Mouse (Mus musculus): ENCODE results near the gene Spg21. TPM values are rescaled to one million over a fixed set of nuclear protein-coding genes. Genes with fewer than 3 reads are reported as not detected.

Gene Spg21
- total RNA-seq (2021) = 10 to 100 TPM; 33.0 to 34.1 TPM
- long read RNA-seq, transcript Spg21-201 (9 exons, 2,680 nt) = major isoform, 35 of 38 reads
- long read RNA-seq, partial matches to known transcripts = 1 of 38 reads
- long read RNA-seq, other reads (novel, unspliced or antisense) = 2 of 38 reads

- peak; percentile 92 to 96 for DNase-seq (ENCODE audit: low spot score in 2 of 2)
Measured at GRCm38 (mm10) chr9:65460732-65461442, at the start of gene Spg21. TSS of gene Spg21 (plus strand) at chr9:65460947.

- peak in 1 of 2 experiments; percentile 33 for DNase-seq (ENCODE audit: low spot score in 2 of 2)
Measured at GRCm38 (mm10) chr9:65411326-65411725, 49.4 kb upstream of the Spg21 start.

GRCm38 (mm10) chr9:65417738-65418137, 43.0 kb upstream of the Spg21 start:
- no peak for DNase-seq (ENCODE audit: low spot score in 2 of 2)

GRCm38 (mm10) chr9:65419633-65420032, 41.1 kb upstream of the Spg21 start:
- DNase-seq (ENCODE audit: low spot score in 2 of 2) = no peak

- no peak for DNase-seq (ENCODE audit: low spot score in 2 of 2)
Measured at GRCm38 (mm10) chr9:65422760-65423501, 37.8 kb upstream of the Spg21 start, which contains the start of gene Slc51b. TSS of gene Slc51b (minus strand) at chr9:65422955.

GRCm38 (mm10) chr9:65424393-65424792, 36.4 kb upstream of the Spg21 start:
- no peak for DNase-seq (ENCODE audit: low spot score in 2 of 2)

GRCm38 (mm10) chr9:65427511-65427910, 33.2 kb upstream of the Spg21 start:
- no peak for DNase-seq (ENCODE audit: low spot score in 2 of 2)

- no peak for DNase-seq (ENCODE audit: low spot score in 2 of 2)
Measured at GRCm38 (mm10) chr9:65428003-65428402, 32.7 kb upstream of the Spg21 start.

- no peak for DNase-seq (ENCODE audit: low spot score in 2 of 2)
Measured at GRCm38 (mm10) chr9:65430401-65430800, 30.3 kb upstream of the Spg21 start.

GRCm38 (mm10) chr9:65430921-65431320, 29.8 kb upstream of the Spg21 start:
- no peak for DNase-seq (ENCODE audit: low spot score in 2 of 2)

GRCm38 (mm10) chr9:65432236-65432635, 28.5 kb upstream of the Spg21 start:
- peak; percentile 84 to 96 for DNase-seq (ENCODE audit: low spot score in 2 of 2)

GRCm38 (mm10) chr9:65434140-65434539, 26.6 kb upstream of the Spg21 start:
- DNase-seq (ENCODE audit: low spot score in 2 of 2) = peak in 1 of 2 experiments; percentile 32

GRCm38 (mm10) chr9:65435211-65435610, 25.5 kb upstream of the Spg21 start:
- DNase-seq (ENCODE audit: low spot score in 2 of 2) = no peak

- peak; percentile 87 to 92 for DNase-seq (ENCODE audit: low spot score in 2 of 2)
Measured at GRCm38 (mm10) chr9:65435671-65436301, 25.0 kb upstream of the Spg21 start, which contains the start of gene Mtfmt. TSS of gene Mtfmt (plus strand) at chr9:65435782.

GRCm38 (mm10) chr9:65444692-65445091, 16.1 kb upstream of the Spg21 start:
- DNase-seq (ENCODE audit: low spot score in 2 of 2) = no peak

GRCm38 (mm10) chr9:65447951-65448350, 12.8 kb upstream of the Spg21 start:
- DNase-seq (ENCODE audit: low spot score in 2 of 2) = no peak

GRCm38 (mm10) chr9:65458975-65459374, 1.8 kb upstream of the Spg21 start:
- DNase-seq (ENCODE audit: low spot score in 2 of 2) = no peak

- no peak for DNase-seq (ENCODE audit: low spot score in 2 of 2)
Measured at GRCm38 (mm10) chr9:65460198-65460597, 549 bp upstream of the Spg21 start.

- no peak for DNase-seq (ENCODE audit: low spot score in 2 of 2)
Measured at GRCm38 (mm10) chr9:65462544-65462943, 1.8 kb downstream of the Spg21 start.

- peak in 1 of 2 experiments; percentile 50 for DNase-seq (ENCODE audit: low spot score in 2 of 2)
Measured at GRCm38 (mm10) chr9:65464161-65464560, 3.4 kb downstream of the Spg21 start.

GRCm38 (mm10) chr9:65465241-65465640, 4.5 kb downstream of the Spg21 start:
- no peak for DNase-seq (ENCODE audit: low spot score in 2 of 2)

GRCm38 (mm10) chr9:65467686-65468085, 6.9 kb downstream of the Spg21 start:
- DNase-seq (ENCODE audit: low spot score in 2 of 2) = no peak
